Mouse (Mus musculus) ovary, postnatal 10 days (tissue): ENCODE data around the gene Kxd1.

Source experiments
- DNase-seq: peaks from one replicate; pipeline ENCODE4 v3.0.0; 2022; ENCODE audit warnings: low spot score

Kxd1 gene

DNA sequence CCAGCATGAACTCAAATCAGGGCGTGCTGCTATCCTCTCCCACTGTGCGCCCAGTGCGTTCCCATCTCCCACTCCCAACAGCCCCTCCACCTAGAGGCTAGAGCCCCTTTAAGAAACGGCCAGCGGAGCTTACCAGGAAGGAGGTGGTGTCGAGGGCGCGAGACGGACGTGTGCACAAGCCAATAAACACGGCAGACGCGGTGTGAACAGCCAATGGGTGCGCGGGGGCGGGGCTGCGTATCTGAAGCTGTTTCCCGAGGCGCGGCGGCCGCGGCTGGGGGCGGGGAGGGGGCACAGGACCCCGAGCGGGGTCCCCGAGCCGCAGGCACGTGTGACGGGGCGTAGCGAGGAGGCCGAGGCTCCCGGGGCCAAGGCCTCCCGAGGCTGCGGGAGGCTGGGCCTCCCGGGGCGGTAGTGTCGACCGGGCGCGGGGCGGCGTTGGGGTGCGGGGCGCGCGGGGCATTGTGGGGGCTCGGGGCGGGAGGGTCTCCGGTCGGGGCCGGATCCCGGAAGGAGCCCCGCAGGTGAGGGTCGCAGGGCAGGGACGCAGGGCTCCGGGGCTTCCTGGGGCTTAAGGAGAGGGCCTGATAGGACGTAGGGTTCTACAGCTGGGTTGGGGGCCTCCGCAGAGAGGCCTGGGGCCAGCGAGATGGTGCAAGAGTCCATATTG lies at the start of gene Kxd1, which contains the start of gene Fkbp8:
Gene Kxd1, minus strand, starts transcription at position 445 of the 670 bp plus-strand sequence.
Gene Fkbp8, plus strand, starts transcription at position 213 of the 670 bp plus-strand sequence.
- DNase-seq, result peak; percentile 100

DNA sequence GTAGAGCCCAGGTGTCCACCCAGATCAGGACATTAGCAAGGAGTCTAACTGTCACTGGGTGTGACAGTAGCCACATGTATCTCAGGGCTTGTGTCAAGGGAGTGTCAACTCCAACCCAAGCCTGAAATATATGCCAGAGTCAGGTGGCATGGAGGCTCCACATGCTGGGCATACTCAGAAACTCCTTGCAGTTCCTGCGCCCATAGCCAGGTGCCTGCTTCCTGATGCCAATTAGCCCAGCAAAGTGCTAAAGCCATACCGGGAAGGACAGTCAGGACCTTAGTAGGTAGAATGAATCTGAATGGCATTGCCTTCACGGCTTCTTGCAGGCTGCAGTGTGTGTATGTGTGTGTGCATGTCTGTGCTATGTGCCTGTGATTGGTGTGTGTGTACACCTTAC lies 49.5 kb upstream of the Kxd1 start:
- no peak for DNase-seq

DNA sequence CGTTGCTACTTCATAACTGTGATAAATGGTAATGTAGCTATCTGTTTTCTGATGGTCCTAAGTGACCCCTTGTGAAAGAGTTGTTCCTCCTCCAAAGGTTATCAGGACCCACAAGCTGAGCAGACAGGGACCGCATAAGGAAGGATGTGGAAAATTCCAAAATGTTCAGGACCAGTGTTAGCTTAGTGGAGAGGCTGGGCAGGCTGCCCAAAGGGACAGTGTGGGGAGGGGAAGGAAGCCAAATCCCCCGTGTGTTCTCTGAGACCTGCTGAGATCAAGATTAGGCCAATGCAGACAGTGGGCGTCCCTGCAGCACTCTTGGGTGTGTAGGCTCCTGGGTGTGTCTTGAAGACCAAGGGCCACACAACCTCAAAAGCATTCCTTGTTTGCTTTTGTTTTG lies 47.2 kb upstream of the Kxd1 start:
- no peak for DNase-seq

DNA sequence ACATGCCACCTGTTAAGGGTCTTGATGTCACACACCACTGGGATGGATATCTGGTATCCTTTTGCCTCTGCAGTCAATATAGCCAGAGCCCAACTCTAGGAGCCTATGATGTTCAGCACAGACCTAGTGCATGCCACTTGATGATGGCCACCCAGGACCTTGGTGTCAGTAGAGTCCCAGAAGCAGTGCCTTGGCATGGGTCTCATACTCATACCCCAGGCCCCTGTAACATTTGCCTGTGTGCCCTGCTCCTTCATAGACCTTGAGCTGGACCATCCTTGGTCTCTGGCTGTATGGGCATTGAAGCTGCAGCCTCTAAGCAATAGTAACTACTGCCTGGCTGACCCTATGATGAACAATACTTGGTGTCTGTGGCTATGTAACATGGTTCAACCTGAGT lies 46.5 kb upstream of the Kxd1 start:
- no peak for DNase-seq

DNA sequence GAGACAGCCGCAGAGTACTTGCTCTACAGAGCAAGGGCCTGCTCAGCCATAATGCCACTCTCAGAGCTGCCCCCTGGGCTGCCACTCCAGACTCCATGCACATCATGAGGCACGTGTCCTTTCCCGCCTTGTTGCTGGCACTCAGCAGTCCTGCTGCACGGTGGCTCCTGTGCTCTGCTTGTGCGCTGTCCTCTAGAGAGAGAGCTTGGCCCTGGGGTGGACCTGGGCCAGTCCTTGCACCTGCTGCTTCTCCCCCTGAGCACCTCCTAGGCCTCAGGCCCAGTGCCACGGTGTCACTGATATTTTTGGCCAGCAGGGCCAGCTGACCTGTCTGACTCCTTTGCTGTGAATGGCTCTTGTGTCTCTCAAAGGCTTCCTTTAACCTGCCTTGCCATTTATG lies 43.2 kb upstream of the Kxd1 start:
- no peak for DNase-seq

DNA sequence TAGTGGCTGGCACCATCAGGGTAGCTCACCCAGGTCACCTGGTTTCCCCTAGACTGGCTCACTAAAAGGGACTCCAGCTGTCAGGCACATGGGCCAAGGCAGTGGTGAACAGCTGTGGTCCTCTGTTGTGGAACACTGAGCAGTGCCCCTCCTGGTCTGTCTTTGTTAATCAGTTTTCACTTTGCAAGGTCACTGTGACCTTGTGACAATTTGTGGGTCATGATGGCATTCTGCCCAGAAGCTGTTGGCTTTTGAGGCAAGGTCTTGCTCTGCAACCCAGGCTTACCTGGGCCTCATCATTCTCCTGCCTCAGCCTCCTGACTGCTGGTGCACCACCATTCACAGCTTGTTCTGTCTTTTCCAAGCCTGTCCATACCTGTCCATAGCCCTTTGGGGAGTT lies 42.6 kb upstream of the Kxd1 start:
- DNase-seq, result no peak

DNA sequence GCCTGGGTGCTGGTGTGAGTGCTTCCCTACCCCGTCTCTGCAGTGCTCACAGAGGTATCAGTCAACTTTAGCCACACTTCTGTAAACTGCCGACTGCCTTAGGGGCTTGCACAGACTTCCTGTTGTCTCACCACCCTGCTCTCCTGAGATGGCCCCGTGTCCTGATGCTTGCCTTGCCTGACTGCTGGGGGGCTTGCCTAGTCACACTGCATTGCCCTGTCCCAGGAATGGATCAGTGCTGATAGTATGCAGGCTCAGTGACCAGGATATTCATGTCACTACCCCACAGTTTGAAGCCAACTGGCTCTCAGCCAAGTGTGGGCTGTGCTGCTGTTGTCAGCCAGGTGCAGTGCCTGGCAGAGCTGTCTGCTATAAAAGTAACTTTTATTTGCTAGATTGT lies 37.8 kb upstream of the Kxd1 start:
- DNase-seq, result no peak

DNA sequence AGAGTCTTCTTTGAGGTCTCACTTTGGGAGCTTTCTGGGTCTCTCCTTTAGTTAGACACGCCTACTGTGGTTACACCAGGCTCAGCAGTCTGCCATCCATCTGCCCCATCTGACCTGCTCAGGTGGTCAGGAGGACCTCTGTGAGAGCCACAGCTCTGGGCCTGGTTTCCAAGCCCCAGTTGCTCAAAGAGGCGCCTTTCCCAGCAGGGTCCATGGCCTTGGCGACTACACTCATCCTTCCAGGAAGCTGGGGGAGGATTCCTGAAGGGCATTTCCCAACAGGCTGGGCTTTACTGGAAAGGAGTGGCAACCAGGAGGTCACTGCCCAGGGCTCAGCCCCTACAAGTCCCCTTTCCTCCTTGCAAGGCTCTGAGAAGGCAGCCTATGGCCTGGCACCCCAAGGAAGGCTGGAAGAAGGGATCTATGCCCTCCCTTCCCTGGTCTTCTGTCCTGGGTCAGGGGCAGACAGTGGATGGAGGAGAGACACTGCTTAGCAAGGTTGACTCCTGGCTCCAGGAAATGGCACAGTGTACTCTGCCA lies 37.0 kb upstream of the Kxd1 start:
- no peak for DNase-seq

DNA sequence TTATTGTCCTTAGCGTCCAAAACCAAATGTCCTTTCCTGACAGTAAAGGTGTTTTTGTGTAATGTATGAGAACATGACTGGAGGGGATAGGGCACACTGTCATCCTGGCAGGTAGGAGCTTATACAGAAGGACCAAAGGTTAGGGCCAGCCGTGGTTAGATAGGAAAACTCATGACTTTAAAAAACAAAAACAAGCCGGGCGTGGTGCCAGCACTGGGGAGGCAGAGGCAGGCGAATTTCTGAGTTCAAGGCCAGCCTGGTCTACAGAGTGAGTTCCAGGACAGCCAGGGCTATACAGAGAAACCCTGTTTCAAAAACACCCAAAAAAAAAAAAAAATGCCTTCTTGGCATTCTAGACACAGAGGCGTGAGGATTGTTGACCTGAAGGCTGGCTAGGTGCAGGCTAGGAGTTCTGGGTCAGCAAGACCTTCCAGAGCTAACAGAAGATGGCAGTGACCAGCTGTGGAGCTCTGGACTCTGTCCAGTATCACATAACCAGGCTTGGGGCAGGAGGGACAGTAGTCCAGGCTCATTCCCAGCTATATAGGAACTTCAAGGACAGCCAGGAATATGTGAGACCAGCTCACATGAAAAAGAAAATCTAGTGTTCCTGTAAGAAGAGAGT lies 36.1 kb upstream of the Kxd1 start:
- DNase-seq, result no peak

DNA sequence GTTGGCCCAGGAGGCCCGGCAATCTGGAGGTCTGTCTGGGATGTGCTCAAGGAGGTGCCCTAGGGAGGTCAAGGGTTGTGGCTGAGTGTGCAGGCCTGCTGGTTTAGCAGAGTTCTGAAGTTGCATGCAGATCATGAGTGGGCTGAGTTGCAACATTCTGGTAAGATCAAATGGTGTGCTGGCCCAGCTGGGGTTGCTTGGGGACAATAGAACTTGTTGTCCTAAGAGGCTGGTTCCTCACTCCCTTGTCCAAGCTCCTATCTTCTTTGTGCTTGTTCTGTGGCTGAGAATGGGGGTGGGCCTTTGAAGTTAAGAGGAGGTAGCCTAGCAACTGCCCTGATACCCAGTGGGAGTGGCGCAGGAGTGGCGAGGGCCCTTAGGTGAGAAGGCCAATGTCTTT lies 35.0 kb upstream of the Kxd1 start:
- no peak for DNase-seq

DNA sequence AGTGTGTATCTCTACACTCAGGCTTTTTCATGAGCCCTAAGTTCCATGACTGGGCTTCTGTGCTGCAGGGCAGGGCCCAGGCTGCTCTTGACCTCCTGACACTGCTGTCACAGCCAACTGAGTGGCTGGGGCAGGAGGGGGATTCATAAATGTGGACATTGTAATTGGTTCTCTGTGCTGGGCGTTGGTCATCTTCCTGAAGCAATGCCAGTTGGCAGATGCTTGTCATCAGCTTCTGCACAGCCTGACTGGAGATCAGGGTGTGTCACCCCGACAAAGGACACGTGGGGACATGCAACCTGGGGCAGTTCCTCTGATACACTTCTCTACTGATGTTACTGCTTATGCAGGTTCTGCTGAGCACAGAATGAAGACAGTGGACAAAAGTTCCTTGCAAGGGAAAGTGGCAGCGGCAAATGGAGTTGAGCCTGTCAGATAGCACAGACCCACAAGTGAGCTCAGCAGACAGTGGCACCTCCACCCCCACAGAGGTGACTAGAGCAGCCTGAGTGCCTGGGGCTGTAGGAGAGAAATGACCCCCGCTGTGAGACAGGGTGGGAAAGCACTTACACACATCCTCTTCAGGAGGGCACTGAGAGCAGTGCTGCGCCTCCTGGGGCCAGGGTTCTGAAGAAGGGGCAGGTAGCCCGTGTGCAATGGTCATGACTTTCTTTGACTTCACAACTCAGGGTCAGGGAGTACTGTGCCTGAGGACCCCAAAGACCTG lies 34.2 kb upstream of the Kxd1 start:
- DNase-seq, result no peak

DNA sequence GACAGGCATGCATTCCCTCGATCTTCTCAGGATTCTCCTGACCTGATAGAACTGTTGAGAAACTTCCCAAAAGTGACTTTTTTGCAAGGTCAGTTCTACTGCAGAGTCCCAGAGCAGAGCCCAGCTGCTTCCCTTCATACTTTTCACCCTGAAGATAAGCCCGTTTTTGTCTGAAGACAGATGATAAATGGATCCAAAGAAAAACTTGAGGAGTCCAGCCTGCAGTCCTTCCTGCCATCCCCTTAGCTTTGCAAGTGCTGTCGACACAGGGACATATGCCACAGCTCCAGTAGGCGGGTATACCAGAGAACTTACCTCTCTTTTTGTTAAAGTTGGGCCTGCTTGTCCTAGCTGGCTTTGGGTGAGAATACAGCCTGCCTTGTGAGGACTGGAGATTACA lies 33.6 kb upstream of the Kxd1 start:
- DNase-seq, result no peak

DNA sequence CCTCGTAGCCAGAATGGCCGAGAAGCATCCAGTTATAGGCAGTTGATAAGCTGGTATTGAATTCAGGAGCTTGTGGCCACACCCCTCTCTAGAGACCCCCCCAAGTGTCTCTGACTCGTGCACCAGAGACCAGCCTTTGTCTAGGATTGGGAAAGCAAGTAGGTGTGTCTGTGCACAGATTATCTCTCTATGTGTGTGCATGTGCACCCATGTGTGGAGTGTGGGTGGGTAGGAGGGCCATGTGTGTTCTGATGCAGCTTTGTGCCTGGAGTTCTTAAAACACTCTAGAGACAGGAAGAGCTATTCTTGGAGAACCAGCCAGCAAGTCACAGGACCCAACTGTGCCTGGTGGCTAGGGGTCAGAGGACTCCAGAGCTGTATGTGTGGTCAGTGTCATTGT lies 32.8 kb upstream of the Kxd1 start:
- no peak for DNase-seq

DNA sequence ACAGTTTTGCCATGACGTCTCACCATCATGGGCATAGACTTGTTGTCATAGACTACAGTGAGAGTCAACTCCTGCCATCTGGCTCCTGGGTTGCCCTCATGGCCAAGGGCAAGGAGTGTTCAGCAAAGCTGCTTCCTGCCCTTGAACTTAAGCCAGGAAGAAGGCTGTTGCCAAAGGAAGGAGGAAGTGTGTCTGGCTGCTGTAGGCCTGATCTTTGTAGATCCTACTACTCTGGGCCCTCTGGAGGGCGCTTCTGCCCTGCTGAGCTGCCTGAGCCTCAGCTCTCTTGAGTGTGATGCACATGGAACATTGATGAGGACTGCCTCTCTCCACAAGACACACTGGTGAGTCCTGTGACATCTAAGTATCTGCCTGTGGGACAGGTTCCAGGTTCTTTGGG lies 32.3 kb upstream of the Kxd1 start:
- no peak for DNase-seq

DNA sequence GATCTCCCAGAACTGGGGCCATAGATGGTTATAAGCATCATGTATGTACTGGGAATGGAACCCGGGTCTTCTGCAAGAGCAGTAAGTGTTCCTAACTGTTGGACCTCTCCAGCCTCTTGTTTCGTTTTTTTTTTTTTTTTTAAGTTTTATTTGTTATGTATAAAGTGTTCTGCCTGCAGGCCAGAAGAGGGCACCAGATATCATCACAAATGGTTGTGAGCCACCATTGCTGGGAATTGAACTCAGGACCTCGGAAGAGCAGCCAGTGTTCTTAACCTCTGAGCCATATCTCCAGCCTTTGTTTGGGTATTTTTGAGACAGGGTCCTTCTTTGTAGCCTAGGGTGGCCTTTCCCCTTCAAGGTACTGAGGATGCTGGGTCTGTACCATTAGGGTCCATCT lies 31.2 kb upstream of the Kxd1 start:
- no peak for DNase-seq

DNA sequence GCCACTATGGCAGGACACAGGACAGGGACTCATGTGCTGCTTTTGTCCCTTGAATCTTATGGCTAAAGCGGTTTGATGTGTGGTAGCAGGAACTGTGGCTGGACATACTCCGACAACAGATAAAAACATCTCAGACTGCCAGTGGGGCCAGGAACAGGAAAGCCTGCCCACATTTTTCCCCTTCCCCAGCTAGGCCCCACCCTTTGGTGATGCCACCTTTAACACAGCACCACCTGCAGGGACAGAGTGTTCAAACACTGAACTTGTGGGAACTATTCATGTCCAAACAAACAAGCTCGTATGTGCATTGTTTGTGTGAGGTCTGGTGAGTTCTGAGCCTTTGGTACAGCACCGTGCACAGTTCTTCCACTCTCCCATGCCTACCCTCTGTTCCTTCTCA lies 30.6 kb upstream of the Kxd1 start:
- DNase-seq, result no peak

DNA sequence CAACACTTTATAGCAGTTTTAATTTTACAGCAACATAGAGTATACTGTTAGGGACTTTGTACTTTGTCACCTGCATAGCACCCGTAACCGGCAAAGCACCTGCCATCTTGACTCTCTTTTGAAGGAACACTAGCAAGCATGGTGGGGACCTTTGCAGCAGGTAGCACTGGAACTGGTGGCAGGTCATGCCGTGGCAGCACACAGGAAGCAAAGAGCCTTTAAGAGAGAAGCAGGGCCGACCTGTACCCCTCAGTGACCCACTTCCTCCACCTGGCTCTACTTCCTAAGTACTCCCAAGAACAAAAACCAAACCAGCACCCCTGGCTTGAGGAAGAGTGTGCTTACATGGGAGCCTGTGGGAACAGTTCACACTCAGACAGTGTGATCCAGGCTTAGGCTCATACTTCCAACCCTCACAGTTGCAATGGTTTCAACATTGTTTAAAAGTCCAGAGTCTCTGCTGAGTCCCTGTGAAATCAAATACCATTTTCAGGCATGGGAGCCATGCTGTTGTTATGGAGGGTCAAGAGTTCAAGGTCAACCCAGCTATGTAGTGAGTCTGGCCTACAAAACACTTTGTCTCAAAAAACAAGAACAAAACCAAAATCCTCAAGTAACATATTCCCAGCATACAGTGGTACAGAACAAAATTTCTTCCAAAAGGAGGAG lies 27.5 kb upstream of the Kxd1 start:
- no peak for DNase-seq

DNA sequence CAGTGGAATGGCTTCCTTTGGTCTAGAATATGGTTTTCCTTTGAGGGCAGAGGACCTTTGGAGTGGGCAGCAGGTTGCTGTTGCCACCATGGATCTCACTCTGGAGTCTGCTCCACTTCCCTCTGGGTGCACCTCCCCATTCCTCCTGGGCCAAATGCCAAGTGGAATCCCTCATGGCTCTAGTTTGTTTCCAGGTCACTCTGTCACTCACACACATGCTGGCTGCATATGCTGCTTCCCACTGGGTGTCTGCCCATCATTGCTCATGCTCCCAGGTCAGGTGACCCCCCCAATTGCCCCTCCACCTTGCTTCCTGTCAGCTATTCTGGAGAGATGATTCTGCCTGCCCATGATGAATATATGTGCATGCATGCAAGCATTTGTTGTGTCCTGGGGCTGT lies 26.0 kb upstream of the Kxd1 start:
- DNase-seq, result no peak

DNA sequence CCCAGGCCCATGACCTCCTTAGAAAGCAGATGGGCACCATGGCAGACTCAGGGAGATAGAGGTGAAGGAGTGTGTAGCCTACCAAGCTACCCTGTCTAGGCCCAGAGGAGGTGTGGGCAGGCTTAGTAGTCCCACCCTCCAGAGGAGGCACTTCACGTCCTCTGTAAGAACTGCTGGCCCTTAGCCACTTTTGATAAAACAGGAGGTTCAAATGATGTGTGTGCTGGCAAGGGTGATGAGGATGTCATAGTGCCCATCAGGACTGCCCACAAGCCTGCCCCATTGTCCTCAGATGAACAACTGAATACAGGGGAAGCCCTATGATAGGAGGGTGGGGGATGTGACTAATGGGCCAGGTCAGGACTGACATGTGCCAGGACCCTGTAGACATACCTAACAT lies 25.1 kb upstream of the Kxd1 start:
- DNase-seq, result no peak

DNA sequence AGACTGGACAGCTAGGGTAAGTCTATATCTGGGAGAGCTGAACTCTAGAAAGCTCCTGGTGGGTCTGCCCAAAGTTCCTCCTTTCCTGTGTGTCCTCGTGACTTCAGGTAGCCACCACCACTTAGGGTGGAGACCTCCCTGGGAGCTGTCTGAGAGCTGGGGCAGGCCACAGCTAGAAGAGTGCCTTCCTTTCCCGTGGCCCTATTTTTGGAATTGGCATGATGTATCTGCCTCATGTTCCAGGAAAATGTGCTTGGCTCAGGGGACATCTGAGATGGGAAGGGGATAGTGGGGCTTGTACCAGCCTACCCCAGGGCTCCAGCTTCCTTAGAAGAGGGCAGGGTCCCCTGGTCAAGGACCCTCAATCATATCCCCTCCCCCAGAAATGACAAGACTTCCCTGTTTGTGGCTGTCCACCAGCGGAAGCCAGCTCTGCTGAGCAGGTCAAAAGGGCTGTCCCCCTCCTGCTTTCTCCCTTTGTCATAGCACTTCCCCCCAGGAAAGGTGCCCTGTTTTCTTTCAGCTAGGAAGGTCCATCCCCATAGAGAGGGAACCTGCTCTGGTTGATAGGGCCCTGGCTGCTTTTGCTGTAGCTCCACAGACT lies 23.9 kb upstream of the Kxd1 start:
- no peak for DNase-seq

DNA sequence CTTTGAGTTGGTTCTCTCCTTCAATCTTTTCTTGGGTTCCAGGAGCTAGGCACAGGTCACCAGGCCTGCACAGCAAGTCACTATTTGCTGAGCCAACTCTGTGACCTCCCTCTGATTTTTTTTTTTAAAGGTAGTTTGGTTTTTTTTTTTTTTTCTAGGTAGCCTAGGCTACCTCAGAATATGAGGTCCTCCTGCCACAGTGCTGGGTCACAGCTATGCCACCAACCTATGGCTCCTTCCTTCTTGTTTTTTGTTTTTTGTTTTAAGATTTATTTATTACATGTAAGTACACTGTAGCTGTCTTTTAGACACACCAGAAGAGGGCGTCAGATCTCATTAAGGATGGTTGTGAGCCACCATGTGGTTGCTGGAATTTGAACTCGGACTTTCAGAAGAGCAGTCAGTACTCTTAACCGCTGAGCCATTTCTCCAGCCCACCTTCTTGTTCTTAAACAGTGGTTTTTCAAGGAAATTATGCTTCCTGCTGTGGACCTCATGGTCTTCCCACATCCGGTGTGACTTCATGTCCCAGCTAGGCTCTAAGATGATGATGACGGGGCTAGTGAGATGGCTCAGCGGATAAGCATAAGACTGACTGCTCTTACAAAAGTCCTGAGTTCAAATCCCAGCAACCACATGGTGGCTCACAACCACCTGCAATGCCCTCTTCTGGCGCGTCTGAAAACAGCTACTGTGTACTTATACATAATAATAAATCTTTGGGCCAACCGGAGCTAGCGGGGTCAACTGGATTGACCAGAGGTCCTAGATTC lies 21.8 kb upstream of the Kxd1 start:
- no peak for DNase-seq
